In the genomic region with DNA sequence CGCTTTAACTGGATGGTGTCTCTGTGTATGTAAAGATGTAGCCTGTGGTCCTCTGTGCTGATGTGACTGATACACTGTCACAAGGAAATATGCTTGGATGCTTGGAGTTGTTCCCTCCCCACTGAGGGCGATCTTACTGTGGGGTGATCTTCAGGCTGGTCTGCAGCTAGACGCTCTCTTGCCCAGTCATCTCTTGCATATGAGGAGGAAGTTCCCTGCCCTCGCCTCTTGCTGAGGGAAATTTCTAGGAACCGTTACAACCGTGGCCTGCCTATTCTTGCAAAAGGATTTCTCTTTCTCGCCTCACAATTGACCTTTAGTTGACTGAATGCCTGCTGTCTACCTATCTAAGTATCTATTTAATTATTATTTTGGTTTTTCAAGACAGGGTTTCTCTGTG, we compare ENCODE assay signal across 29 mouse cellular contexts. TPM values are rescaled to one million over a fixed set of nuclear protein-coding genes. Genes with fewer than 3 reads are reported as not detected.
A peak's percentile ranks its signal among the peaks of the same experiment; 100 is the strongest.
DNase-seq lines count a peak whose midpoint lies in the region; ATAC-seq and TF ChIP-seq lines count a peak whose summit lies in the region.
"Had no signal": no experiment of that assay in that cellular context is flagged by ENCODE, and none has a peak within 500 bp of the region (broad histone marks: within the 10 kb centered on the region; RNA-seq: fewer than 3 reads in every experiment).

No protein-coding gene starts in this region.

- no peaks in the 10 kb centered on the region; the same call in 1 of the 2 replicates for H3K27me3 ChIP-seq in G1E (ENCODE audit: insufficient read depth, low read length)
- no peaks in the 10 kb centered on the region for H3K27me3 ChIP-seq in forebrain, embryonic 16.5 days (replicated peaks; ENCODE audit: control insufficient read depth, insufficient read depth, low read length)
- H3K27me3 ChIP-seq: embryonic facial prominence, embryonic 12.5 days; heart, embryonic 13.5 days; hindbrain, embryonic 15.5 days; kidney, embryonic 15.5 days; neural tube, embryonic 12.5 days had no signal

- peak; percentile 9 for DNase-seq in lung, postnatal 25 days (ENCODE audit: low spot score)
- DNase-seq in lung, adult 2 months: no peak
- DNase-seq in G1E (ENCODE audit: low spot score): no peak
- DNase-seq in heart, adult 18-20 months: no peak
- no peak for DNase-seq in cerebellum, adult 11 months
- DNase-seq: adrenal gland, postnatal 25 days; gastrocnemius, postnatal 25 days; heart, adult 2 months; heart, postnatal 10 days; kidney, adult 11 months; kidney, postnatal 25 days; left cerebral cortex, postnatal 4 days; right cerebral cortex, postnatal 4 days; thymus, adult 18-20 months; thymus, postnatal 25 days had no signal

- H3K4me3 ChIP-seq in lung, adult 2 months (replicated peaks; ENCODE audit: extremely low read depth, low read depth, low read length): no peak overlapping the region
- peak overlapping the region; percentile 30; the same call in 1 of the 2 replicates for H3K4me3 ChIP-seq in G1E (ENCODE audit: low read depth, low read length)
- no peak overlapping the region for H3K4me3 ChIP-seq in macrophage (ENCODE audit: inconsistent target)
- no peak overlapping the region for H3K4me3 ChIP-seq in forebrain, embryonic 16.5 days (replicated peaks; ENCODE audit: low read length)
- H3K4me3 ChIP-seq: embryonic facial prominence, embryonic 12.5 days; heart, adult 2 months; heart, embryonic 13.5 days; hindbrain, embryonic 15.5 days; kidney, embryonic 15.5 days; layer of hippocampus, adult 2 months; myocyte; neural tube, embryonic 12.5 days had no signal

- no peak for TF ChIP-seq POLR2A in lung, adult 2 months (IDR thresholded peaks at IDR 0.05; ENCODE audit: borderline replicate concordance, extremely low read depth, low read depth, low read length)

- 82% methylated on average over 7 of the region's 7 CpGs for WGBS in lung, adult 2 months
- WGBS in macrophage (ENCODE audit: missing documents): 32% methylated on average over 7 of the region's 7 CpGs
- WGBS in forebrain, embryonic 16.5 days: 89% methylated on average over 7 of the region's 7 CpGs

- no peaks in the 10 kb centered on the region for H3K4me1 ChIP-seq in lung, adult 2 months (ENCODE audit: control insufficient read depth, insufficient read depth, low read length)
- peaks cover 80% of the 10 kb centered on the region for H3K4me1 ChIP-seq in G1E (ENCODE audit: insufficient read depth, low read depth, low read length)
- H3K4me1 ChIP-seq in forebrain, embryonic 16.5 days (replicated peaks; ENCODE audit: control insufficient read depth, insufficient read depth, low read length): no peaks in the 10 kb centered on the region
- H3K4me1 ChIP-seq: embryonic facial prominence, embryonic 12.5 days; hindbrain, embryonic 15.5 days; kidney, embryonic 15.5 days; neural tube, embryonic 12.5 days had no signal

- H3K79me2 ChIP-seq in macrophage (ENCODE audit: inconsistent target): peaks cover 11% of the 10 kb centered on the region; the same call in 1 of the 2 replicates

- no peak for TF ChIP-seq CTCF in lung, adult 2 months (IDR thresholded peaks at IDR 0.05; ENCODE audit: insufficient read depth, low read length)
- TF ChIP-seq CTCF in G1E (IDR thresholded peaks at IDR 0.05; ENCODE audit: low read depth, low read length): no peak

- no peak for ATAC-seq in G1E (ENCODE audit: extremely low read depth, insufficient number of reproducible peaks, low FRiP score, poor library complexity, severe bottlenecking)
- no peak for ATAC-seq in forebrain, embryonic 16.5 days
- ATAC-seq: forebrain, embryonic 14.5 days; inflammation-experienced regulatory T-cells, adult 6 months; midbrain, embryonic 16.5 days had no signal

- H3K4me2 ChIP-seq in forebrain, embryonic 16.5 days (ENCODE audit: low read length): no peak overlapping the region
- H3K4me2 ChIP-seq: embryonic facial prominence, embryonic 12.5 days; heart, embryonic 13.5 days; hindbrain, embryonic 15.5 days; kidney, embryonic 15.5 days; midbrain, embryonic 11.5 days; neural tube, embryonic 12.5 days had no signal

- peak overlapping the region; percentile 7; the same call in 1 of the 2 replicates for H3K27ac ChIP-seq in macrophage
- no peak overlapping the region for H3K27ac ChIP-seq in forebrain, embryonic 16.5 days (ENCODE audit: low read length)
- H3K27ac ChIP-seq: embryonic facial prominence, embryonic 12.5 days; heart, adult 2 months; heart, embryonic 13.5 days; hindbrain, embryonic 15.5 days; kidney, embryonic 15.5 days; layer of hippocampus, adult 2 months; neural tube, embryonic 12.5 days; stomach, postnatal 0 days had no signal

- H3K9ac ChIP-seq in forebrain, embryonic 16.5 days (replicated peaks; ENCODE audit: low read depth, low read length): no peak overlapping the region
- H3K9ac ChIP-seq: embryonic facial prominence, embryonic 12.5 days; heart, embryonic 13.5 days; hindbrain, embryonic 15.5 days; kidney, embryonic 15.5 days; neural tube, embryonic 12.5 days had no signal

- peaks cover 84% of the 10 kb centered on the region for H3K36me3 ChIP-seq in G1E (replicated peaks)
- no peaks in the 10 kb centered on the region for H3K36me3 ChIP-seq in macrophage (ENCODE audit: inconsistent target)
- H3K36me3 ChIP-seq in forebrain, embryonic 16.5 days (ENCODE audit: control insufficient read depth, insufficient read depth): no peaks in the 10 kb centered on the region; the same call in 1 of the 2 replicates

- H3K9me3 ChIP-seq in G1E (replicated peaks): no peaks in the 10 kb centered on the region
- no peaks in the 10 kb centered on the region for H3K9me3 ChIP-seq in forebrain, embryonic 16.5 days (ENCODE audit: control insufficient read depth, low read length)
- H3K9me3 ChIP-seq: embryonic facial prominence, embryonic 12.5 days; heart, embryonic 13.5 days; hindbrain, embryonic 15.5 days; kidney, embryonic 15.5 days; neural tube, embryonic 12.5 days had no signal

RNA-seq across cellular contexts. Expression of a gene that starts 35.0 kb away (rescaled TPM):
- polyA plus RNA-seq in lung, adult 2 months (2012; rRNA removed): 15.4 and 16.4 TPM in 2 replicates
- total RNA-seq in G1E (2014; fragmentation: Nextera tagmentation) (83.9 and 177 TPM in 2 replicates), G1E (2017) (19.6 and 22.8 TPM in 2 replicates)
- polyA plus RNA-seq in G1E (2012) (16.4 and 22.8 TPM in 2 replicates), macrophage (2018) (5.9 to 7.2 TPM (median 7.2 TPM) in 3 replicates)
- total RNA-seq in macrophage (2018; cell fraction: chromatin; rRNA removed): 100 to 1,000 TPM in 18 of 26 experiments, 10 to 100 TPM in 8; 55.0 to 286 (median 140) TPM
- 10 to 100 TPM in 20 of 26 experiments, 1 to 10 TPM in 6; 6.3 to 19.1 (median 13.2) TPM for total RNA-seq in macrophage (2018; cell fraction: cytosol; rRNA removed)
- total RNA-seq in macrophage (2018; cell fraction: nucleus; rRNA removed): 100 to 1,000 TPM in 1 of 26 experiments, 10 to 100 TPM in 25; 21.5 to 102 (median 54.2) TPM
- total RNA-seq in heart, adult 18-20 months (2021): 10 to 100 TPM; 23.2 to 23.4 TPM
- 18.2 and 20.1 TPM in 2 replicates for polyA plus RNA-seq in forebrain, embryonic 16.5 days (2015; fragmentation: Nextera tagmentation; extraction: Ambion mirVana)

RNA-seq across cellular contexts. Expression of a gene that starts 50.7 kb away (rescaled TPM):
- polyA plus RNA-seq in lung, adult 2 months (2012; rRNA removed): 171 and 213 TPM in 2 replicates
- total RNA-seq in G1E (2014; fragmentation: Nextera tagmentation): 2,238 and 2,249 TPM in 2 replicates
- total RNA-seq in G1E (2017): 1,317 and 1,403 TPM in 2 replicates
- polyA plus RNA-seq in G1E (2012): 213 and 677 TPM in 2 replicates
- 100 to 1,000 TPM in 22 of 26 experiments, 10 to 100 TPM in 4; 88.4 to 255 (median 152) TPM for total RNA-seq in macrophage (2018; cell fraction: chromatin; rRNA removed)
- 100 to 1,000 TPM; 365 to 907 (median 487) TPM for total RNA-seq in macrophage (2018; cell fraction: cytosol; rRNA removed)
- total RNA-seq in macrophage (2018; cell fraction: nucleus; rRNA removed): 100 to 1,000 TPM in 24 of 26 experiments, 10 to 100 TPM in 2; 96.1 to 285 (median 151) TPM
- 531 to 859 TPM (median 846 TPM) in 3 replicates for polyA plus RNA-seq in macrophage (2018)
- 100 to 1,000 TPM; 479 to 585 TPM for total RNA-seq in heart, adult 18-20 months (2021)
- polyA plus RNA-seq in forebrain, embryonic 16.5 days (2015; fragmentation: Nextera tagmentation; extraction: Ambion mirVana): 361 and 392 TPM in 2 replicates
